Mouse (Mus musculus): ENCODE data around the gene Upk1b. TPM values are rescaled to one million over a fixed set of nuclear protein-coding genes. Genes with fewer than 3 reads are reported as not detected.
"Not testable (repeated sequence)": the region's sequence is repeated elsewhere in the genome, so short reads cannot be mapped to it uniquely, and the experiment has no call there.

The Upk1b gene
- 0.16 and 0.18 TPM in 2 replicates for polyA plus RNA-seq (2014; fragmentation: Nextera tagmentation; extraction: Ambion mirVana)

GRCm38 (mm10) chr16:38800091-38800490 is at the start of gene Upk1b:
Gene Upk1b, minus strand, starts transcription at chr16:38800328.
- Histone ChIP-seq H3K36me3 (replicated peaks; ENCODE audit: control insufficient read depth, insufficient read depth) (no peaks in the 10 kb centered on the region), H3K9me3 (ENCODE audit: control insufficient read depth, low read length) (no peaks in the 10 kb centered on the region), H3K4me3 (replicated peaks; ENCODE audit: low read length) (no peak within 1 kb of the TSS), H3K27ac (no peak within 1 kb of the TSS), H3K4me2 (replicated peaks) (no peak within 1 kb of the TSS), H3K27me3 (ENCODE audit: control insufficient read depth, insufficient read depth, low read length) (no peaks in the 10 kb centered on the region), H3K4me1 (replicated peaks; ENCODE audit: control insufficient read depth, insufficient read depth, low read length) (no peaks in the 10 kb centered on the region), H3K9ac (no peak within 1 kb of the TSS)
- 60% methylated on average over 10 of the region's 10 CpGs for WGBS
- DNase-seq (ENCODE audit: low spot score) (no peak), ATAC-seq (ENCODE audit: low FRiP score) (no peak)

- ATAC-seq (ENCODE audit: low FRiP score), result no peak
- H3K27ac ChIP-seq, result no peak within 1 kb of the TSS
- H3K9me3 ChIP-seq (ENCODE audit: control insufficient read depth, low read length), result no peaks in the 10 kb centered on the region
- no peaks in the 10 kb centered on the region for H3K4me1 ChIP-seq (replicated peaks; ENCODE audit: control insufficient read depth, insufficient read depth, low read length)
- H3K27me3 ChIP-seq (ENCODE audit: control insufficient read depth, insufficient read depth, low read length), result no peaks in the 10 kb centered on the region
- no peak within 1 kb of the TSS for H3K4me2 ChIP-seq (replicated peaks)
- no peak for DNase-seq (ENCODE audit: low spot score)
- H3K36me3 ChIP-seq (replicated peaks; ENCODE audit: control insufficient read depth, insufficient read depth), result no peaks in the 10 kb centered on the region
- no peak within 1 kb of the TSS for H3K9ac ChIP-seq
- no peak within 1 kb of the TSS for H3K4me3 ChIP-seq (replicated peaks; ENCODE audit: low read length)
- WGBS, result 91% methylated on average over 3 of the region's 3 CpGs
These were observed 28.5 kb upstream of the Upk1b start, which contains the start of gene 4930435E12Rik for GRCm38 (mm10) chr16:38828649-38829048. Gene 4930435E12Rik, minus strand, starts transcription at chr16:38828749.

GRCm38 (mm10) chr16:38812521-38812920 is 12.4 kb upstream of the Upk1b start:
- H3K27ac ChIP-seq, result no peak overlapping the region
- no peak for ATAC-seq (ENCODE audit: low FRiP score)

GRCm38 (mm10) chr16:38810196-38810595 is 10.1 kb upstream of the Upk1b start:
- no peak overlapping the region for H3K4me2 ChIP-seq (replicated peaks)
- ATAC-seq (ENCODE audit: low FRiP score) (no peak), DNase-seq (ENCODE audit: low spot score) (no peak)
- H3K27me3 ChIP-seq (ENCODE audit: control insufficient read depth, insufficient read depth, low read length), result no peaks in the 10 kb centered on the region
- no peak overlapping the region for H3K4me3 ChIP-seq (replicated peaks; ENCODE audit: low read length)
- WGBS, result 88% methylated on average over 5 of the region's 5 CpGs
- H3K9ac ChIP-seq, result no peak overlapping the region
- H3K27ac ChIP-seq, result no peak overlapping the region
- no peaks in the 10 kb centered on the region for H3K36me3 ChIP-seq (replicated peaks; ENCODE audit: control insufficient read depth, insufficient read depth)
- 0 out of 2 replicates have a peak, but pooled peaks cover 5% of the 10 kb centered on the region for H3K9me3 ChIP-seq (ENCODE audit: control insufficient read depth, low read length)
- no peaks in the 10 kb centered on the region for H3K4me1 ChIP-seq (replicated peaks; ENCODE audit: control insufficient read depth, insufficient read depth, low read length)

More at GRCm38 (mm10) chr16:38812521-38812920, 12.4 kb upstream of the Upk1b start:
- Histone ChIP-seq H3K4me2 (replicated peaks) (no peak overlapping the region), H3K9me3 (ENCODE audit: control insufficient read depth, low read length) (0 out of 2 replicates have a peak, but pooled peaks cover 5% of the 10 kb centered on the region), H3K27me3 (ENCODE audit: control insufficient read depth, insufficient read depth, low read length) (no peaks in the 10 kb centered on the region), H3K36me3 (replicated peaks; ENCODE audit: control insufficient read depth, insufficient read depth) (no peaks in the 10 kb centered on the region), H3K4me1 (replicated peaks; ENCODE audit: control insufficient read depth, insufficient read depth, low read length) (0 out of 2 replicates have a peak, but pooled peaks cover 9% of the 10 kb centered on the region), H3K9ac (no peak overlapping the region), H3K4me3 (replicated peaks; ENCODE audit: low read length) (no peak overlapping the region)
- DNase-seq (ENCODE audit: low spot score), result peak; percentile 70
- 29% methylated on average over 8 of the region's 8 CpGs for WGBS

- H3K4me2 ChIP-seq (replicated peaks); H3K36me3 ChIP-seq (replicated peaks; ENCODE audit: control insufficient read depth, insufficient read depth); H3K9me3 ChIP-seq (ENCODE audit: control insufficient read depth, low read length); H3K9ac ChIP-seq; H3K27me3 ChIP-seq (ENCODE audit: control insufficient read depth, insufficient read depth, low read length); DNase-seq (ENCODE audit: low spot score); ATAC-seq (ENCODE audit: low FRiP score); H3K27ac ChIP-seq; H3K4me1 ChIP-seq (replicated peaks; ENCODE audit: control insufficient read depth, insufficient read depth, low read length); H3K4me3 ChIP-seq (replicated peaks; ENCODE audit: low read length): not testable (repeated sequence)
- 85% methylated on average over 5 of the region's 5 CpGs for WGBS
These were observed 7.7 kb upstream of the Upk1b start for GRCm38 (mm10) chr16:38807796-38808195.

GRCm38 (mm10) chr16:38798957-38799450 is 1.1 kb downstream of the Upk1b start:
- no peaks in the 10 kb centered on the region for H3K9me3 ChIP-seq (ENCODE audit: control insufficient read depth, low read length)
- H3K4me2 ChIP-seq (replicated peaks), result no peak overlapping the region
- H3K4me1 ChIP-seq (replicated peaks; ENCODE audit: control insufficient read depth, insufficient read depth, low read length), result no peaks in the 10 kb centered on the region
- DNase-seq (ENCODE audit: low spot score) (no peak), ATAC-seq (ENCODE audit: low FRiP score) (no peak)
- no peak overlapping the region for H3K4me3 ChIP-seq (replicated peaks; ENCODE audit: low read length)
- H3K9ac ChIP-seq, result no peak overlapping the region
- WGBS, result 84% methylated on average over 3 of the region's 3 CpGs
- no peaks in the 10 kb centered on the region for H3K36me3 ChIP-seq (replicated peaks; ENCODE audit: control insufficient read depth, insufficient read depth)
- no peak overlapping the region for H3K27ac ChIP-seq
- H3K27me3 ChIP-seq (ENCODE audit: control insufficient read depth, insufficient read depth, low read length), result no peaks in the 10 kb centered on the region

GRCm38 (mm10) chr16:38793120-38793519 is 7.0 kb downstream of the Upk1b start:
- H3K4me2 ChIP-seq (replicated peaks), result no peak overlapping the region
- no peaks in the 10 kb centered on the region for H3K9me3 ChIP-seq (ENCODE audit: control insufficient read depth, low read length)
- no peaks in the 10 kb centered on the region for H3K4me1 ChIP-seq (replicated peaks; ENCODE audit: control insufficient read depth, insufficient read depth, low read length)
- no peak overlapping the region for H3K4me3 ChIP-seq (replicated peaks; ENCODE audit: low read length)
- no peak overlapping the region for H3K27ac ChIP-seq
- no peak for DNase-seq (ENCODE audit: low spot score)
- no peaks in the 10 kb centered on the region for H3K27me3 ChIP-seq (ENCODE audit: control insufficient read depth, insufficient read depth, low read length)
- H3K36me3 ChIP-seq (replicated peaks; ENCODE audit: control insufficient read depth, insufficient read depth), result no peaks in the 10 kb centered on the region
- no peak overlapping the region for H3K9ac ChIP-seq
- 85% methylated on average over 6 of the region's 6 CpGs for WGBS
- no peak for ATAC-seq (ENCODE audit: low FRiP score)

GRCm38 (mm10) chr16:38789966-38790365 is 10.2 kb downstream of the Upk1b start:
- DNase-seq (ENCODE audit: low spot score) (no peak), ATAC-seq (ENCODE audit: low FRiP score) (no peak)
- no peaks in the 10 kb centered on the region for H3K27me3 ChIP-seq (ENCODE audit: control insufficient read depth, insufficient read depth, low read length)
- no peaks in the 10 kb centered on the region for H3K9me3 ChIP-seq (ENCODE audit: control insufficient read depth, low read length)
- 88% methylated on average over 3 of the region's 3 CpGs for WGBS
- H3K27ac ChIP-seq, result no peak overlapping the region
- no peak overlapping the region for H3K9ac ChIP-seq
- no peak overlapping the region for H3K4me3 ChIP-seq (replicated peaks; ENCODE audit: low read length)
- H3K36me3 ChIP-seq (replicated peaks; ENCODE audit: control insufficient read depth, insufficient read depth), result no peaks in the 10 kb centered on the region
- H3K4me2 ChIP-seq (replicated peaks), result no peak overlapping the region
- H3K4me1 ChIP-seq (replicated peaks; ENCODE audit: control insufficient read depth, insufficient read depth, low read length), result no peaks in the 10 kb centered on the region

GRCm38 (mm10) chr16:38789016-38789415 is 11.1 kb downstream of the Upk1b start:
- Histone ChIP-seq H3K9me3 (ENCODE audit: control insufficient read depth, low read length) (no peaks in the 10 kb centered on the region), H3K4me3 (replicated peaks; ENCODE audit: low read length) (no peak overlapping the region), H3K36me3 (replicated peaks; ENCODE audit: control insufficient read depth, insufficient read depth) (no peaks in the 10 kb centered on the region), H3K4me1 (replicated peaks; ENCODE audit: control insufficient read depth, insufficient read depth, low read length) (no peaks in the 10 kb centered on the region), H3K9ac (no peak overlapping the region), H3K27me3 (ENCODE audit: control insufficient read depth, insufficient read depth, low read length) (no peaks in the 10 kb centered on the region), H3K27ac (no peak overlapping the region), H3K4me2 (replicated peaks) (no peak overlapping the region)
- ATAC-seq (ENCODE audit: low FRiP score) (no peak), DNase-seq (ENCODE audit: low spot score) (no peak)
- WGBS, result 96% methylated on average over 2 of the region's 2 CpGs

GRCm38 (mm10) chr16:38785301-38785700 is 14.8 kb downstream of the Upk1b start:
- DNase-seq (ENCODE audit: low spot score) (no peak), ATAC-seq (ENCODE audit: low FRiP score) (no peak)
- no peaks in the 10 kb centered on the region for H3K9me3 ChIP-seq (ENCODE audit: control insufficient read depth, low read length)
- no peaks in the 10 kb centered on the region for H3K27me3 ChIP-seq (ENCODE audit: control insufficient read depth, insufficient read depth, low read length)
- 74% methylated on average over 7 of the region's 7 CpGs for WGBS
- H3K36me3 ChIP-seq (replicated peaks; ENCODE audit: control insufficient read depth, insufficient read depth), result no peaks in the 10 kb centered on the region
- H3K4me2 ChIP-seq (replicated peaks), result no peak overlapping the region
- H3K9ac ChIP-seq, result no peak overlapping the region
- H3K4me3 ChIP-seq (replicated peaks; ENCODE audit: low read length), result no peak overlapping the region
- H3K27ac ChIP-seq, result no peak overlapping the region
- 0 out of 2 replicates have a peak, but pooled peaks cover 5% of the 10 kb centered on the region for H3K4me1 ChIP-seq (replicated peaks; ENCODE audit: control insufficient read depth, insufficient read depth, low read length)

All from hindbrain, embryonic 14.5 days (tissue).